Mouse (Mus musculus) hematopoietic stem cell, adult 5-6 weeks (primary cell): ENCODE data around the gene Stat5a. TPM values are rescaled to one million over a fixed set of nuclear protein-coding genes. Genes with fewer than 3 reads are reported as not detected.

ENCODE experiments used
- ATAC-seq, 2 experiments: fragments of 125-278 bp in 1 of 2; replicated peaks in 1 of 2; 2 replicates each; pipeline ENCODE4 v1.8.0; 2016 to 2017; ENCODE audit warnings: inconsistent platforms in 2 of 2, mild to moderate bottlenecking in 2 of 2, moderate number of reproducible peaks in 2 of 2, low read depth in 1 of 2, moderate TSS enrichment in 1 of 2; ENCODE audit not compliant: low FRiP score in 2 of 2, poor library complexity in 2 of 2, severe bottlenecking in 2 of 2, insufficient read depth in 1 of 2, low TSS enrichment in 1 of 2
- total RNA-seq: library from RNA; stranded (forward); fragments of 172-1452, 232-1000 nt; gene quantifications from 2 replicates; pipeline ENCODE4 v1.2.3, GENCODE M21; 2017

Stat5a gene
- total RNA-seq, 1 experiment from 2014 or later, result 54.6 TPM

- peak in 1 of 2 experiments; percentile 52; a peak in 1 of 4 replicates for ATAC-seq
Observed at GRCm38 (mm10) chr11:100828676-100829151, 30.4 kb upstream of the Stat5a start.

- ATAC-seq, result no peak
Observed at GRCm38 (mm10) chr11:100829691-100830090, 29.5 kb upstream of the Stat5a start.

GRCm38 (mm10) chr11:100831396-100831795 lies 27.8 kb upstream of the Stat5a start:
- ATAC-seq, result no peak

- ATAC-seq, result no peak
Observed at GRCm38 (mm10) chr11:100833466-100833865, 25.7 kb upstream of the Stat5a start.

- ATAC-seq, result no peak
Observed at GRCm38 (mm10) chr11:100836923-100837702, 22.0 kb upstream of the Stat5a start.

DNA sequence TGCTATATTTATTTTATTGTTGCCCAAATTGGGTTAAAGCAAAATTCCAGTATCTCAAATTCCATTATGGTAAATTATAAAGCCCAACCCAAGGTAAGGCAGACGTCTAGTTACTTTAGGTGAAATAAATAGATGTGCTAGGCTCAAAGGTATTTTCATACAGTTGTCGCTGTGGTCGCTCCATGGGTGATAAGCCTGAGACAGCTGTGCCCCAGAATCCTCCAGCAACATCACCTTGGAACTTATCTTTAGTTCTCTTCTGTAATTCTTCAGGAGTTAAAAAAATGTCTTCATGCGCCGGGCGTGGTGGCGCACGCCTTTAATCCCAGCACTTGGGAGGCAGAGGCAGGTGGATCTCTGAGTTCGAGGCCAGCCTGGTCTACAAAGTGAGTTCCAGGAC lies 20.3 kb upstream of the Stat5a start:
- ATAC-seq, result no peak

- no peak for ATAC-seq
Observed at GRCm38 (mm10) chr11:100839523-100839922, 19.6 kb upstream of the Stat5a start.

DNA sequence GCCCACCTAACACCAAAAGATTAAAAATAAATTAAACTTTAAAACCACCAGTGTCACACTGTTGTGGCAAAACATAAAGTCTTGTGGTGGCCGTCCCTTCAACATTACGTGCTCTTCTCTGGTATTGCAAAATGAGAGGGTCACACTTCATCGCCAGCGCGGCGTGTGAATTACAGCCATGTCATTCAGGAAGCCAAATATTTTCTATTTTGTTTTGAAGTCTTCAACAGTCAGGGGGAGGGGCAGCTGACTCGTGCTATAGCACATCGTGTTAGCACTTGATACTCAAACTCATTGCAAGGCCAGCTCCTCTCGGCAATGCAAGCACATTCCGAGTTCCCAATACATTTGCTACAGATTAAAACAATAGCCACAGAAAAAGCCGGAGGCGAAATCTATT lies 18.3 kb upstream of the Stat5a start:
- peak; percentile 81 to 83 for ATAC-seq

DNA sequence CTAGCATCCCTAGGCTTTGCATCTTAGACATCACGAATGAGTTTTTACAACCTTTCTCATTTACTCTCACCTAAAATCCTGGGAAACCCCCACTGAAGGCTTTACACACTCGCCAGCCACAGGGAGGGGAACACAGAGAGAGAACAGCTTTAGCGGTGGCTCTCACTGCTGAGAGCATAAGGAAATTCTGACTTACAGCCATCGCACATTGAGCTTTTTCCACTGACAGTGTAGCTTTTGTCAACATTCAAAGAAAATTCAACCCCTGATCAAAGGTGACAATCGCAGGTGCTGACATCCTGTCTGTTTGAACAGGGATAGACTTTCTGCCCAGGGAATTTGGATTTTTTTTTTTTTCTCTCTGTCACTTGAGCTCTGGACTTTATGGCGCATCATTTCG lies 17.1 kb upstream of the Stat5a start:
- no peak for ATAC-seq

GRCm38 (mm10) chr11:100843070-100843669 lies 16.0 kb upstream of the Stat5a start:
- ATAC-seq, result no peak

- ATAC-seq, result no peak
Observed at GRCm38 (mm10) chr11:100844121-100844520, 15.0 kb upstream of the Stat5a start.

GRCm38 (mm10) chr11:100845793-100846192 lies 13.4 kb upstream of the Stat5a start:
- no peak for ATAC-seq

DNA sequence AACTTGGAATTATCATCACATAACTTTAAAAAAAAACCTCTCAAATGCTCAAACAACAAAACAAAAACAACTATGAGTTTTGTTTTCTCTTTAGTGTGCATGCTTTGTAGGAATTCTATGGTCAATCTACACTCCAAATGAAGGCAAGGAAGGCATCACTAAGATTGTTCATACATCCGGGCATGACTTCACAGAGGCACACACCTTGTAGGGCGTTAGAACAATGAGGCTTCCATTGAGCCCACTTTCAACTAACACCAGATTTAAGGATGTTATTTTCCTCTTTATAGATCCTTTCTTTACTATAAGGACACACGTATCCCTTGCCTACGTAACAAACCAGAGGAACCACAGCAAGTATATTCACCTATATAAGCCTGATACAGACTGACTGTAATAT lies 11.6 kb upstream of the Stat5a start:
- no peak for ATAC-seq

GRCm38 (mm10) chr11:100848080-100848479 lies 11.1 kb upstream of the Stat5a start:
- ATAC-seq, result peak in 1 of 2 experiments; percentile 23; a peak in 1 of 4 replicates

DNA sequence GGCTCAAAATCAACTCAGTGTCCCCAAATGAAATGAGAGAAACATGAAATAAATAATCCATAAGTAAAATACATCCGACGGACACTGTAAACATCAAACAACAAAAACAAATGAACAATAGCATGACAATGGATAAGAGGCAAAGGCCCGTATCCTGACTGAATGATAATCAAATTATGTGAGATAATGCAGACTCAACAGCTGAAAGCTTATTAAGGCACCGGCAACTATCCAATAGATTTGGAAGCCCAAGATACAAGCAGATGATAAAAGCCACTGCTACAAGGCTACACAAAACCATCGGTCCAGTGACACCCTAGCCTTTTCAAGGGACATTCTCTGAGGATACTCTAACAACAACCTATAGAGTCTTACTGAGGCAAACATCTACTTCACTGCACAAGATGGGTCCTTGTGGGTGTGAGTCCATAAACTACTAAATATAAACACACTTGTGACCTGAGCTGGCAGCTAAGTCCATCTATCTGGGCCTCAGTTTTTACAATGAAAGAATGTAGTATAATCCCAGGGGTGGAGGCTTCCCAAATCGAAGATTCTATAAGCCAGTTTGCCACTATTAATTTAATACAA lies 10.3 kb upstream of the Stat5a start:
- ATAC-seq, result no peak

DNA sequence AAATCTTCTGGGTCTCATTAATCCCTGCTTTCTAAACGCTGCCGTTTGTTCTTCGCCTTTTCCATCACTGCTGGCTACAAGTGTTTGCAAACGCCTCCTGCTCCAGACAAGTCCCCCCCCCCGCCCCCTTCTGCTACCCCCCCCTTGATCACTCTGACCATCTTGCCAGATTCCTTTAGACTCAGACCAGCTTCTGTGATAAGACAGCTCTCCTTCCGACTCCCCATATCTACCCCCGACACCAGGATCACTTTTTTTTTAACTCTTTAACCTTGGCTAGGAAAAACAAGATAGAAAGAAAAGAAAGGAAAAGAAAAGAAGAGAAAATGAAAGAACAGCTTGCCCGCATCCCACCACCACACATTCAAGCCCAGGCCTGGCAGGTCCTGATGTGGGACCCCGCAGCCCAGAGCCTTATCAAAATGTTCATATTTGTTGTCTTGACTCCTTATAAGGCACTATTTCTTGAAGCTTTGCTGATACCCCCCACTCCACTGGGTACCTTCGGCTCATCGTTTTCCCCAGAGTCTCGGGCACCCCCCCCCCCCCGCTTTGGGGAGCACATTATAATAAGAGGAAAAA lies 9.6 kb upstream of the Stat5a start:
- no peak for ATAC-seq

DNA sequence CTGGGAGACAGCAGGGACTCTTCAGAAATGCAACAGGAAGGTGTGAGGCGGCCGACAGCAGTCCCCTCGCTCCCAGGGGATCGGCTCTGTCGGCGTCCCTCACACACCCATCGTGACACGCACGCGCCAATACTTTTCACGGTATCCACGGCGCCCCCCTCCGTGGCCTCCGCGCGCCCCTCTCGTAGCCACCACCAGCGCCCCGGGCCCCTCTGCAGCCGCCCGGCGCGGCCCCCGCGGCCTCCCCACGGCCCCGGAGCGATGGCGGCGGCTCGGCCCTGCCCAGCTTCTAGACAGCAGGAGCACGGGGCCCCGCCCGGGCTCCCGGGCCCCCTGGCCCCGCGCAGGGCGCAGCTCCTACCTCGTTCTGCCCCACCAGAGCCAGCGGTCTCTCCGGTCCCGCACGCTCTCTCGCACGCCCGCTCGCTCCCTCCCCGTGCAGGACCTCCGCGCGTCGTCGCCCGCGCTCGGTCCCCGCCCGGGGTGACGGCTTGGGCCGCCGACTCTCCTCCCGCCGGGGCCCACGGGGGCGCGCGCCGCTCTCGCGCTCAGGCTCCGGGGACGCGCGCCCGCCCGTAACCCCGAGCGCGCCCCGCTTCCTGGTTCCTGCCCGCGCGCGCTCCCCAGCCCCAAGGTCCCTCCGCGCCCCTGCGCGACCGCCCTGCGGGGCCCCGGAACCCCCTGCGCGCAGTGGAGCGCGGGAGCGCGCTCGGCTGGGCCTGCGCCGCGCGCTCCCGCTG lies 8.9 kb upstream of the Stat5a start, which contains the start of gene Stat5b:
Stat5b (minus strand) TSS at position 687 of the 740 bp plus-strand sequence.
- ATAC-seq, result peak; percentile 39 to 46; a peak in 2 of 4 replicates
